Mouse (Mus musculus) heart, embryonic 13.5 days (tissue): ENCODE data around the gene Tmem132c. TPM values are rescaled to one million over a fixed set of nuclear protein-coding genes. Genes with fewer than 3 reads are reported as not detected.
"Not testable (repeated sequence)": the region's sequence is repeated elsewhere in the genome, so short reads cannot be mapped to it uniquely, and the experiment has no call there.

Experiments used
- ATAC-seq: fragments of 200-750 bp; cut with Nextera tagmentation; 2 replicates; pipeline ENCODE4 v1.8.0; 2017; ENCODE audit warnings: moderate TSS enrichment; ENCODE audit not compliant: insufficient number of reproducible peaks, low FRiP score, low TSS enrichment; ENCODE audit errors: extremely low read depth
- H3K27ac ChIP-seq: fragments of 300-500 bp; sonication (generic); replicated peaks from 2 replicates; pipeline ENCODE4 v1.5.1; 2015; ENCODE audit warnings: moderate library complexity, mild to moderate bottlenecking, inconsistent platforms
- H3K27me3 ChIP-seq: fragments of 300-500 bp; sonication (generic); replicated peaks from 2 replicates; pipeline ENCODE4 v1.6.1; 2015; ENCODE audit warnings: mild to moderate bottlenecking, inconsistent platforms
- H3K36me3 ChIP-seq: fragments of 300-500 bp; sonication (generic); 2 replicates; pipeline ENCODE4 v1.6.1; 2015; ENCODE audit warnings: mild to moderate bottlenecking, inconsistent platforms
- H3K4me1 ChIP-seq: fragments of 300-500 bp; sonication (generic); 2 replicates; pipeline ENCODE4 v1.6.1; 2015; ENCODE audit warnings: inconsistent platforms
- H3K4me2 ChIP-seq: fragments of 300-500 bp; sonication (generic); 2 replicates; pipeline ENCODE4 v1.6.1; 2015; ENCODE audit warnings: inconsistent platforms, mild to moderate bottlenecking, moderate library complexity
- H3K4me3 ChIP-seq: fragments of 300-500 bp; sonication (generic); 2 replicates; pipeline ENCODE4 v1.5.1; 2015; ENCODE audit warnings: moderate library complexity, mild to moderate bottlenecking, inconsistent platforms
- H3K9ac ChIP-seq: fragments of 300-500 bp; sonication (generic); 2 replicates; pipeline ENCODE4 v1.6.1; 2015; ENCODE audit warnings: inconsistent platforms, mild to moderate bottlenecking, moderate library complexity
- H3K9me3 ChIP-seq: fragments of 300-500 bp; sonication (generic); 2 replicates; pipeline ENCODE4 v1.6.1; 2016; ENCODE audit warnings: inconsistent platforms
- WGBS: fragments of 180-500 bp; shearing (Covaris S2); methylation state at CpG from one replicate; pipeline ENCODE4 v1.1.7; 2015; ENCODE audit warnings: mixed read lengths; 5-methylcytosine and 5-hydroxymethylcytosine counted together
- polyA plus RNA-seq: library from polyadenylated mRNA; unstranded; fragments of >200 nt; fragmentation: Nextera tagmentation; extraction: Ambion mirVana; gene quantifications from 2 replicates; pipeline ENCODE4 v1.2.1, GENCODE M21; 2015

Gene Tmem132c
- polyA plus RNA-seq, 1 experiment from 2014 or later, result 2.9 TPM

DNA sequence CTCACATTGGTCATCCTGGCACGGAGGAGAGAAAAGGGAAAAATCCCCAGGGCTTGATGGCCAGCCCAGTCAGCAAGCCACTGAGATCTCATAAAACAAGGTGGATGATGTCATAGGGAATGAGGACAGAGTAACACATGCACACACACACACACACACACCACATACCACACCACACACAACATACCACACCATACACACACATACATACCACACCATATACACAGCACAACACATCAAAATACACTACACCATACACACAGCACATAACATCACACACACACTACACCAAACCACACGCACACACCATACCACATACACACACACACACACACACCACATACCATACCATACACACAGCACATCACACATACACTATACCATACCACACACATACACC lies 104.8 kb downstream of the Tmem132c start:
- 75% methylated on average over 2 of the region's 2 CpGs for WGBS
- no peak overlapping the region for H3K4me2 ChIP-seq
- no peaks in the 10 kb centered on the region for H3K36me3 ChIP-seq
- H3K4me1 ChIP-seq, result peaks cover 10% of the 10 kb centered on the region; the same call in 1 of the 2 replicates
- no peaks in the 10 kb centered on the region for H3K27me3 ChIP-seq
- H3K9ac ChIP-seq, result no peak overlapping the region
- H3K9me3 ChIP-seq, result no peaks in the 10 kb centered on the region
- no peak; the same call in 1 of the 2 replicates for ATAC-seq
- no peak overlapping the region for H3K4me3 ChIP-seq
- no peak overlapping the region for H3K27ac ChIP-seq

- Histone ChIP-seq H3K9me3 (no peaks in the 10 kb centered on the region), H3K9ac (no peak overlapping the region), H3K27ac (no peak overlapping the region), H3K4me1 (peaks cover 10% of the 10 kb centered on the region; the same call in 1 of the 2 replicates), H3K4me3 (no peak overlapping the region), H3K4me2 (no peak overlapping the region), H3K36me3 (no peaks in the 10 kb centered on the region), H3K27me3 (no peaks in the 10 kb centered on the region)
- ATAC-seq, result no peak
- WGBS, result 72% methylated on average over 12 of the region's 12 CpGs
These were observed 105.6 kb downstream of the Tmem132c start for GRCm38 (mm10) chr5:127347053-127347748.

- Histone ChIP-seq H3K4me2 (no peak overlapping the region), H3K27ac (no peak overlapping the region), H3K4me1 (peaks cover 10% of the 10 kb centered on the region; the same call in 1 of the 2 replicates), H3K4me3 (no peak overlapping the region), H3K27me3 (no peaks in the 10 kb centered on the region), H3K9me3 (no peaks in the 10 kb centered on the region), H3K9ac (no peak overlapping the region), H3K36me3 (no peaks in the 10 kb centered on the region)
- 62% methylated on average over 9 of the region's 9 CpGs for WGBS
- ATAC-seq, result no peak
These were observed 107.8 kb downstream of the Tmem132c start for GRCm38 (mm10) chr5:127349221-127350065.

GRCm38 (mm10) chr5:127353002-127353401 lies 111.4 kb downstream of the Tmem132c start:
- Histone ChIP-seq H3K9me3 (no peaks in the 10 kb centered on the region; the same call in 1 of the 2 replicates), H3K9ac (no peak overlapping the region), H3K27ac (no peak overlapping the region), H3K4me3 (no peak overlapping the region), H3K4me2 (no peak overlapping the region), H3K27me3 (no peaks in the 10 kb centered on the region), H3K4me1 (peaks cover 17% of the 10 kb centered on the region; the same call in 1 of the 2 replicates), H3K36me3 (no peaks in the 10 kb centered on the region)
- no peak for ATAC-seq
- WGBS, result 69% methylated on average over 2 of the region's 2 CpGs

GRCm38 (mm10) chr5:127355836-127356235 lies 114.2 kb downstream of the Tmem132c start:
- no peak overlapping the region for H3K4me3 ChIP-seq
- no peaks in the 10 kb centered on the region for H3K36me3 ChIP-seq
- no peak overlapping the region for H3K9ac ChIP-seq
- ATAC-seq, result no peak
- no peaks in the 10 kb centered on the region for H3K27me3 ChIP-seq
- H3K9me3 ChIP-seq, result peaks cover 3% of the 10 kb centered on the region
- H3K27ac ChIP-seq, result no peak overlapping the region
- WGBS, result 5% methylated on average over 8 of the region's 8 CpGs
- 0 out of 2 replicates have a peak, but pooled peaks cover 7% of the 10 kb centered on the region for H3K4me1 ChIP-seq
- no peak overlapping the region for H3K4me2 ChIP-seq

- not testable (repeated sequence) for H3K9ac ChIP-seq, H3K4me3 ChIP-seq, ATAC-seq, H3K9me3 ChIP-seq, H3K4me1 ChIP-seq, H3K27ac ChIP-seq, H3K36me3 ChIP-seq, H3K4me2 ChIP-seq, H3K27me3 ChIP-seq
- 74% methylated on average over 4 of the region's 4 CpGs for WGBS
These were observed 116.3 kb downstream of the Tmem132c start for GRCm38 (mm10) chr5:127357878-127358277.

DNA sequence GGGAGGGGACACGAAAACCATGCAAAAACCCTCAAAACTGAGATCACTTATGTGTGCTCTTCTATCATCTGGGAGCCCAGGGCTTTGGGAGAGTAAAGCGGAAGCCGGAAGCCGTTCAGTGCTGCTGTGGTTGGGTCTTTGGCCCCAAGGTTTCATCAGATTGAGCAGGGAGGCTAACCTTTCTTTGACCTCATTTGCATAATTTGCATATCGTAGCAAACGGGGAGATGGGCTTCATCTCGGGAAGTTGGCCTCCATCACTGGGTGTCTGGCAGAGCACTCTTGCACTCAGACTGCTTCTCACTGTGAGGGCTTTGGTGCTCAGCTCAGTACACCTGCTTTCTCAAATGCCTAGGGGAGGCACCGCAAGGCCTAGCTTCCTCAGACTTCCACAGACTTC lies 119.5 kb downstream of the Tmem132c start:
- WGBS, result 66% methylated on average over 8 of the region's 8 CpGs

DNA sequence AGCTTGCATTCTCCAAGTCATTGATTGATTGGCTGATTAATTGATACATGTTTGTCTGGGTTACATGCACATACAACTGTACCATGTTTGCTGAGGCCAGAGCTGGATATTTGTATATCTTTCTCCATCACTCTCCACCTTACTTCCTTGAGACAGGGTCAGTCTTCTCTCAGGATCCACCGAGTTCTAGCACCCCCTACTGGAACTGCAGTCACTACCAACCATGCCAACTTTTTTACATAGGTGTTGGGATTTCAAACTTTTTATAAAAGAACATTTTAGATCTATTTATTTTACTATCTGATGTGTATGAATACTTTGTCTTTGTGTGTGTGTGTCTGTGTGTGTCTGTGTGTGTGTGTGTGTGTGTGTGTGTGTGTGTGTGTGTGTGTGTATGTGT lies 123.5 kb downstream of the Tmem132c start:
- Histone ChIP-seq H3K36me3 (no peaks in the 10 kb centered on the region), H3K9me3 (peaks cover 3% of the 10 kb centered on the region; the same call in 1 of the 2 replicates), H3K27ac (no peak overlapping the region), H3K4me3 (no peak overlapping the region), H3K4me2 (no peak overlapping the region), H3K27me3 (no peaks in the 10 kb centered on the region), H3K9ac (no peak overlapping the region), H3K4me1 (no peaks in the 10 kb centered on the region)
- WGBS, result 14% methylated on average over 1 of the region's 1 CpGs
- ATAC-seq, result no peak

More for the DNA sequence above, 119.5 kb downstream of the Tmem132c start:
- Histone ChIP-seq H3K27me3 (no peaks in the 10 kb centered on the region), H3K4me3 (no peak overlapping the region), H3K4me1 (0 out of 2 replicates have a peak, but pooled peaks cover 2% of the 10 kb centered on the region), H3K4me2 (no peak overlapping the region), H3K27ac (no peak overlapping the region), H3K36me3 (no peaks in the 10 kb centered on the region), H3K9ac (no peak overlapping the region), H3K9me3 (peaks cover 3% of the 10 kb centered on the region)
- no peak for ATAC-seq

- Histone ChIP-seq H3K27ac (no peak overlapping the region), H3K9me3 (no peaks in the 10 kb centered on the region), H3K36me3 (no peaks in the 10 kb centered on the region), H3K9ac (no peak overlapping the region), H3K4me2 (no peak overlapping the region), H3K27me3 (no peaks in the 10 kb centered on the region), H3K4me3 (no peak overlapping the region), H3K4me1 (no peaks in the 10 kb centered on the region)
- WGBS, result 73% methylated on average over 3 of the region's 3 CpGs
- ATAC-seq, result no peak
These were observed 126.6 kb downstream of the Tmem132c start for GRCm38 (mm10) chr5:127368191-127368590.

DNA sequence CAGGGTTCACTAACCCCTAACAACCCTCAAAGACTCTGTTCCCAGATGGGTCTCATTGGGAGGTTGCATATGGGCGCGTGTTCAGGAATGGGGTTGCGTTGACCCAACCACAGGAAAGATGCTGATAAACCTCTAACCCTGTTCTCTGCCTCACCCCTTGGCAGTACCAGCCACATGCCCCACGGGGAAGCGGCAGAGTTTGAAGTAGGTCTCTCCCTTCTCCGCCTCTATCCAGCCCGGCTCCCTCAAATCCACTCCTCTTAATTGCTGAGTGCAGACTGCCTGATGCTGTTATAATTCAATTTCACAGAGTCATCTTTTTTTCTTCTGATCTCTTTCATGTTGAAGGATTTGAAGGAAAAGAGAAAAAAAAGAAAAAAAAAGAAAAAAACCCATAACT lies 128.2 kb downstream of the Tmem132c start:
- Histone ChIP-seq H3K4me3 (no peak overlapping the region), H3K27ac (peak overlapping the region; percentile 33; the same call in 1 of the 2 replicates), H3K4me1 (no peaks in the 10 kb centered on the region), H3K27me3 (no peaks in the 10 kb centered on the region), H3K4me2 (no peak overlapping the region), H3K36me3 (no peaks in the 10 kb centered on the region), H3K9ac (no peak overlapping the region), H3K9me3 (no peaks in the 10 kb centered on the region; the same call in 1 of the 2 replicates)
- ATAC-seq, result no peak
- WGBS, result 73% methylated on average over 7 of the region's 7 CpGs

- H3K27me3 ChIP-seq, result no peaks in the 10 kb centered on the region
- H3K4me2 ChIP-seq, result no peak overlapping the region
- H3K4me1 ChIP-seq, result no peaks in the 10 kb centered on the region
- H3K4me3 ChIP-seq, result no peak overlapping the region
- 47% methylated on average over 3 of the region's 3 CpGs for WGBS
- H3K9ac ChIP-seq, result no peak overlapping the region
- peak overlapping the region; percentile 37 for H3K27ac ChIP-seq
- no peaks in the 10 kb centered on the region; the same call in 1 of the 2 replicates for H3K9me3 ChIP-seq
- H3K36me3 ChIP-seq, result no peaks in the 10 kb centered on the region
- no peak for ATAC-seq
These were observed 128.9 kb downstream of the Tmem132c start for GRCm38 (mm10) chr5:127370503-127370902.
